Mouse (Mus musculus) testis, adult 2 months (tissue): ENCODE measurements around the gene Prkar1a.

Source experiments
- CTCF ChIP-seq: fragments of 200-500 bp; IDR thresholded peaks from 2 replicates; pipeline ENCODE4 v1.5.1; 2012; ENCODE audit warnings: low read depth, mild to moderate bottlenecking, inconsistent platforms, low read length, moderate library complexity; ENCODE audit not compliant: control insufficient read depth, insufficient read depth, insufficient replicate concordance
- POLR2A ChIP-seq: fragments of 200-500 bp; IDR thresholded peaks from 2 replicates; pipeline ENCODE4 v1.6.1; 2012; ENCODE audit warnings: low read depth, mild to moderate bottlenecking, inconsistent platforms, low read length, moderate library complexity; ENCODE audit not compliant: control insufficient read depth

DNA sequence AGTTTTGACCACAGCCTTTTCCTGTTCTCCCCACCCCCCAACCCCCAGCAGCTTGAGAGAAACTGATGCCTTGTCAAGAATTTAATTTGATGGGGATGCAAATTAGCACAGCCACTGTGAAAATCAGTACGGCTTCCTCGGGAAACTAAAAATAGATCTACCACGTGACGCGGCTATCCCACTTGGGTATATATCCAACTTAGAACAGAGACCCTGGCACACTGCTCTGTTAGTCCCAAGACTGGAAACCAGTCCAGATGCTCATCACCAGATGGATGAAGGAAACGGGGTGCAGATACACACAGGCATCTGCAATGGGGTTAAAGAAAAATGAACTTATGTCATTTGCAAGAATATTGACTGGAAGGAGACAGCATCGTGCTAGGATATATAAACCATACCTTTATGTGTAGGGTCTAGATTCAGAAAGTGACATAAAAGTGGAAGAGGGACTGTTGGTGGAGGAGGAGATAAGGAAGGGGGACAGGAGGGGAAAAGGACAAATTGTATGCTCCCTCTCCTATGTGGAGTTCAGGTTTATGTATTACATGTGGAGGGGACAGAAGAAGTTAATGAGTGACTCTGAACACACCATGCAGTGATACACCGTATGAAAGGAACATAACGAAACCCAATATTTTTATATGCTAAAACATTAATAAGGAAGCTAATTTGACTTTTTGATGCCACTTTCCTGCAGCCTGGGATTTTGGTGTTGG, 56.3 kb downstream of the Prkar1a start:
- TF ChIP-seq CTCF (no peak), POLR2A (no peak)
